12 mouse cellular contexts compared by ENCODE assay signal in the genomic region with DNA sequence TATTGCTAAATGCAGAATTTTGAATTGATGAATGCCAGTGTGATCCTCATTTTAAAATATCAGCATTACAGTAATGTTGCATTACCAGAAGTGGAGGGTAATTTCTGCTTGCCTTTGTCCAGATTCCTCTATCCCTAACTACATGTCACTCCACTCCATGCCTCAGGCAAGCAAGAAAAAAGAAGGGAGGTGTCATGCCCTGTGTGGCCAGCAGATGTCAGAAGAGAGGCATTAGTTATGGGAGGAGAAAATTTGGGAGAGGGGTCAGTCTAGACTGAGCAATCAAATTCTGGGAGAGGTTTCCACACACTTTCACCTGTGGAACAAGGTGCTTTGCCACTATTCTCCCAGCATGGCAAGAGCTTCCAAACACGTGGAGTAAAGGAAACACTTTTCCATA. TPM values are rescaled to one million over a fixed set of nuclear protein-coding genes. Genes with fewer than 3 reads are reported as not detected.
DNase-seq lines count a peak whose midpoint lies in the region; ATAC-seq and TF ChIP-seq lines count a peak whose summit lies in the region.
"Not testable (repeated sequence)": the region's sequence is repeated elsewhere in the genome, so short reads cannot be mapped to it uniquely, and the experiment has no call there.
"Had no signal": no experiment of that assay in that cellular context is flagged by ENCODE, and none has a peak within 500 bp of the region (broad histone marks: within the 10 kb centered on the region; RNA-seq: fewer than 3 reads in every experiment).

No protein-coding gene starts in this region.

- not testable (repeated sequence) for H3K4me3 ChIP-seq in cerebellum, adult 2 months (replicated peaks; ENCODE audit: insufficient read depth, low read depth, low read length); forebrain, embryonic 11.5 days (ENCODE audit: low read depth, low read length); limb, embryonic 14.5 days (replicated peaks; ENCODE audit: low read length)

- H3K9ac ChIP-seq in forebrain, embryonic 11.5 days (ENCODE audit: low read length); limb, embryonic 14.5 days (ENCODE audit: low read depth, low read length, severe bottlenecking): not testable (repeated sequence)

- WGBS in cerebellum, adult 2 months, result 15% methylated on average over 1 of the region's 1 CpGs
- 7% methylated on average over 1 of the region's 1 CpGs for WGBS in forebrain, embryonic 11.5 days
- WGBS in limb, embryonic 14.5 days, result 10% methylated on average over 1 of the region's 1 CpGs

- H3K27ac ChIP-seq in cerebellum, adult 2 months (ENCODE audit: insufficient read depth, low read length); forebrain, embryonic 11.5 days (ENCODE audit: low read depth, low read length); limb, embryonic 14.5 days (replicated peaks; ENCODE audit: low read depth, low read length): not testable (repeated sequence)

- H3K9me3 ChIP-seq in forebrain, embryonic 11.5 days (ENCODE audit: control insufficient read depth, low read length); limb, embryonic 14.5 days (ENCODE audit: control insufficient read depth, low read length): not testable (repeated sequence)

- H3K27me3 ChIP-seq in cerebellum, adult 2 months (ENCODE audit: control insufficient read depth, insufficient read depth, low read length); forebrain, embryonic 11.5 days (ENCODE audit: control insufficient read depth, insufficient read depth, low read length); limb, embryonic 14.5 days (ENCODE audit: control insufficient read depth, insufficient read depth, low read length): not testable (repeated sequence)

- not testable (repeated sequence) for H3K4me1 ChIP-seq in cerebellum, adult 2 months (ENCODE audit: control insufficient read depth, insufficient read depth, low read length); forebrain, embryonic 11.5 days (replicated peaks; ENCODE audit: control insufficient read depth, insufficient read depth, low read length); limb, embryonic 14.5 days (ENCODE audit: control insufficient read depth, insufficient read depth, low read length)

- TF ChIP-seq POLR2A in cerebellum, adult 2 months (IDR thresholded peaks at IDR 0.05; ENCODE audit: borderline replicate concordance, insufficient read depth, low read length); limb, embryonic 14.5 days (IDR thresholded peaks at IDR 0.05; ENCODE audit: borderline replicate concordance, extremely low read depth, insufficient read depth, insufficient read length): not testable (repeated sequence)

- peak; percentile 67 for DNase-seq in NIH3T3 (ENCODE audit: low read depth)
- not testable (repeated sequence) for DNase-seq in cerebellum, adult 2 months
- DNase-seq in forebrain, embryonic 11.5 days (ENCODE audit: low spot score), result peak; percentile 63
- DNase-seq in induced T-regulatory cell, adult 2 months (ENCODE audit: low read depth), result peak; percentile 36
- DNase-seq in limb, embryonic 14.5 days (ENCODE audit: low spot score), result peak; percentile 12
- DNase-seq in right cerebral cortex, postnatal 4 days, result peak; percentile 3

- not testable (repeated sequence) for ATAC-seq in forebrain, embryonic 11.5 days (replicated peaks; ENCODE audit: low FRiP score); limb, embryonic 14.5 days (ENCODE audit: low FRiP score, low read depth)
- ATAC-seq in megakaryocyte-erythroid progenitor cell, adult 5-6 weeks (replicated peaks; ENCODE audit: low FRiP score, low TSS enrichment, poor library complexity, severe bottlenecking), result peak; percentile 87

- H3K36me3 ChIP-seq in forebrain, embryonic 11.5 days (ENCODE audit: control insufficient read depth, insufficient read depth, low read length); limb, embryonic 14.5 days (ENCODE audit: control insufficient read depth, insufficient read depth, low read length): not testable (repeated sequence)

- TF ChIP-seq CTCF in cerebellum, adult 2 months (IDR thresholded peaks at IDR 0.05; ENCODE audit: borderline replicate concordance, insufficient read depth, low read depth, low read length), result peak; percentile 20; the same call in 1 of the 2 replicates

- not testable (repeated sequence) for H3K4me2 ChIP-seq in forebrain, embryonic 11.5 days (ENCODE audit: low read depth, low read length, severe bottlenecking); limb, embryonic 14.5 days (replicated peaks; ENCODE audit: low read depth, low read length, severe bottlenecking)

RNA-seq across cellular contexts. Expression of a gene that starts 14.3 kb away (rescaled TPM):
- not detected in 2 replicates for polyA plus RNA-seq in cerebellum, adult 2 months (2012; rRNA removed)
- not detected in 2 replicates for polyA plus RNA-seq in forebrain, embryonic 11.5 days (2014; fragmentation: Nextera tagmentation; extraction: Ambion mirVana)
- not detected in 2 replicates for polyA plus RNA-seq in limb, embryonic 14.5 days (2012; rRNA removed)
- polyA plus RNA-seq in limb, embryonic 14.5 days (2014; fragmentation: Nextera tagmentation; extraction: Ambion mirVana), result not detected in 2 replicates
- not detected in 2 replicates for total RNA-seq in megakaryocyte-erythroid progenitor cell, adult 5-6 weeks (2014; fragmentation: Nextera tagmentation)
- not detected in 2 replicates for total RNA-seq in megakaryocyte-erythroid progenitor cell, adult 5-6 weeks (2017)
- total RNA-seq: gastrocnemius, postnatal 14 days; left cerebral cortex, adult 18-20 months had no signal
- polyA plus RNA-seq: heart, embryonic 16.5 days; kidney, embryonic 15.5 days; lung, embryonic 16.5 days had no signal

RNA-seq across cellular contexts. Expression of a gene that starts 58.1 kb away (rescaled TPM):
- not detected in 2 replicates for polyA plus RNA-seq in cerebellum, adult 2 months (2012; rRNA removed)
- not detected in 2 replicates for polyA plus RNA-seq in forebrain, embryonic 11.5 days (2014; fragmentation: Nextera tagmentation; extraction: Ambion mirVana)
- not detected in 2 replicates for polyA plus RNA-seq in limb, embryonic 14.5 days (2012; rRNA removed)
- polyA plus RNA-seq in limb, embryonic 14.5 days (2014; fragmentation: Nextera tagmentation; extraction: Ambion mirVana), result not detected in 2 replicates
- not detected in 2 replicates for total RNA-seq in megakaryocyte-erythroid progenitor cell, adult 5-6 weeks (2014; fragmentation: Nextera tagmentation)
- total RNA-seq in megakaryocyte-erythroid progenitor cell, adult 5-6 weeks (2017), result not detected in 2 replicates
- total RNA-seq: gastrocnemius, postnatal 14 days; left cerebral cortex, adult 18-20 months had no signal
- polyA plus RNA-seq: heart, embryonic 16.5 days; kidney, embryonic 15.5 days; lung, embryonic 16.5 days had no signal
